Mouse (Mus musculus): ENCODE measurements around the gene Kifc1. TPM values are rescaled to one million over a fixed set of nuclear protein-coding genes. Genes with fewer than 3 reads are reported as not detected.
A peak's percentile ranks its signal among the peaks of the same experiment; 100 is the strongest.
"Not testable (repeated sequence)": the region's sequence is repeated elsewhere in the genome, so short reads cannot be mapped to it uniquely, and the experiment has no call there.

The Kifc1 gene
- polyA plus RNA-seq, 1 experiment from 2014 or later: 5.4 TPM

DNA sequence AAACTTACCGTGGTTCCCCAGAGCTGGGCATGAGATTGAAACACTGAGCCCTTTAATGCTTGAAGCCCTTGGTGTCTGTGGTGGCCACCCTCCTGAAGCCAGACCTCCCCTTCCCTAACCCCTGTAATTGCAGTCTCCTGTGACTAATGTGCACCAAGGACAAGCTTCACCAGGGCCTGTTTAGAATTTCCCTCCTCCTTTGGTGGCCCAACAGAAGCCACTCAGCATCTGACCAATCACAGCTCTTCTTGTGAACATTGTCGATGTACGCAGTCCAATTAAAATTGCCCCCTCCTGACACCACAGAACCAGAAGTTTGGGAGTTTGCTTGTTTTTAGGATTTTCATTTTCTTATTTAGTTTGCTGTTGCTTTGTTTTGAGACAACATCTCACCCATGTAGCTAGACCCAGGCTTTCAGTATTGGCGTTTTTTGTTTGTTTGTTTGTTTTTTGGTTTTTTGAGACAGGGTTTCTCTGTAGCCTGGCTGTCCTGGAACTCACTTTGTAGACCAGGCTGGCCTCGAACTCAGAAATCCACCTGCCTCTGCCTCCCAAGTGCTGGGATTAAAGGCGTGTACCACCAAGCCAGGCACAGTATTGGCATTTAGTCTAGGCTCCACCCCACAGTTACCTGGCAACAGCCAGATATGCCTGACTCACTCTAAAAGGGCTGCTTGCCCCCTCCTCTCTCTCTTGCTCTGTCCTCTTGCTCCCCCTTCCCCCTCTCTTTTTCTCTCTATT, 13.6 kb upstream of the Kifc1 start:
- not testable (repeated sequence) for H3K4me1 ChIP-seq (ENCODE audit: control insufficient read depth in 2 of 2, insufficient read depth in 2 of 2, low read length in 2 of 2); H3K4me2 ChIP-seq (ENCODE audit: low read length); H3K4me3 ChIP-seq (ENCODE audit: control insufficient read depth in 1 of 2, insufficient read depth in 1 of 2, low read depth in 1 of 2, low read length in 2 of 2); ATAC-seq (ENCODE audit: insufficient number of reproducible peaks, insufficient read depth, low FRiP score, low read depth); H3K36me3 ChIP-seq (ENCODE audit: control insufficient read depth, insufficient read depth, low read length); H3K27me3 ChIP-seq (ENCODE audit: control insufficient read depth, insufficient read depth, low read length); H3K27ac ChIP-seq (replicated peaks in 1 of 2; ENCODE audit: control insufficient read depth in 1 of 2, insufficient read depth in 1 of 2, low read depth in 2 of 2, low read length in 2 of 2); H3K9me3 ChIP-seq (ENCODE audit: control insufficient read depth, low read length); H3K9ac ChIP-seq (ENCODE audit: low read length)
- 72% methylated on average over 6 of the region's 6 CpGs for WGBS

DNA sequence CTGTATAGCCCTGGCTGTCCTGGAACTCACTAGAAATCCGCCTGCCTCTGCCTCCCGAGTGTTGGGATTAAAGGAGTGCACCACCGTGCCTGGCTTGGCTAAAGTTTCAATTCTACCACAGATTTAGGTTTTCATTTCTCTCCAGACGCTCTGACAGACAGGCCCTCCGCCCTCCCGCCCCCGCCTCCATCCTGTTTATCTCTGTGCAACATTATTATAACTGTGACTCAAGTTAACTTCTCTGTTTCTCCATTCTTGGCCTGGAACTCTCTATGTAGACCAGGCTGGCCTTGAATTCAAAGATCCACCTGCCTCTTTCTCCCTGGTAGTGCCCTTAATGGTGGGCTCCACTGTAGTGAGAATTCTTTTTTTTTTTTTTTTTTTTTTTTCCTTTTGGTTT, 12.0 kb upstream of the Kifc1 start:
- Histone ChIP-seq H3K4me1 (ENCODE audit: control insufficient read depth in 2 of 2, insufficient read depth in 2 of 2, low read length in 2 of 2) (no peaks in the 10 kb centered on the region; a peak in 1 of 4 replicates), H3K27ac (replicated peaks in 1 of 2; ENCODE audit: control insufficient read depth in 1 of 2, insufficient read depth in 1 of 2, low read depth in 2 of 2, low read length in 2 of 2) (no peak overlapping the region), H3K9me3 (ENCODE audit: control insufficient read depth, low read length) (no peaks in the 10 kb centered on the region), H3K27me3 (ENCODE audit: control insufficient read depth, insufficient read depth, low read length) (no peaks in the 10 kb centered on the region), H3K4me3 (ENCODE audit: control insufficient read depth in 1 of 2, insufficient read depth in 1 of 2, low read depth in 1 of 2, low read length in 2 of 2) (no peak overlapping the region), H3K4me2 (ENCODE audit: low read length) (no peak overlapping the region), H3K9ac (ENCODE audit: low read length) (no peak overlapping the region), H3K36me3 (ENCODE audit: control insufficient read depth, insufficient read depth, low read length) (no peaks in the 10 kb centered on the region)
- ATAC-seq (ENCODE audit: insufficient number of reproducible peaks, insufficient read depth, low FRiP score, low read depth): no peak
- 83% methylated on average over 7 of the region's 7 CpGs for WGBS

DNA sequence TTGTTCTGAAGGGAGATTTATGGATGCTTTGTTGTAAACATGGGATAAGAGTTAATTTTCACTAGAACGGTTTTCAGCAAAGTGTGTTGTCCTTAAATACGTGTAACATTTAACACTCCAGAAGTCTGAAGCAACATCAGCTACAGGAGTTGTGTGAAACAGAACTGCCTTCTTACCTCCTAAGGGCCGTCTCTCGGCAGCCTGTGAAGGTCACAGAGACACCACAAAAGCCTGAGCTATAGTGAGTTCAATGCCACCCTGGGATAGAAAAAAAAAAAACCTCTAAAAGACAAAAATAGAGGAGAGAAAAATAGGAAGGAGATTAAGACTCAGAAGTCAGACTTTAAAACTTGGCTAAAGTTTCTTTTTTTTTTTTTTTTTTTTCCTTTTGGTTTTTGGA, 11.6 kb upstream of the Kifc1 start:
- no peak for ATAC-seq (ENCODE audit: insufficient number of reproducible peaks, insufficient read depth, low FRiP score, low read depth)
- Histone ChIP-seq H3K4me2 (ENCODE audit: low read length) (no peak overlapping the region), H3K27ac (replicated peaks in 1 of 2; ENCODE audit: control insufficient read depth in 1 of 2, insufficient read depth in 1 of 2, low read depth in 2 of 2, low read length in 2 of 2) (peak overlapping the region in 1 of 2 experiments; percentile 50; a peak in 1 of 4 replicates), H3K9ac (ENCODE audit: low read length) (no peak overlapping the region), H3K4me3 (ENCODE audit: control insufficient read depth in 1 of 2, insufficient read depth in 1 of 2, low read depth in 1 of 2, low read length in 2 of 2) (no peak overlapping the region), H3K36me3 (ENCODE audit: control insufficient read depth, insufficient read depth, low read length) (no peaks in the 10 kb centered on the region), H3K4me1 (ENCODE audit: control insufficient read depth in 2 of 2, insufficient read depth in 2 of 2, low read length in 2 of 2) (no peaks in the 10 kb centered on the region; a peak in 1 of 4 replicates), H3K27me3 (ENCODE audit: control insufficient read depth, insufficient read depth, low read length) (no peaks in the 10 kb centered on the region), H3K9me3 (ENCODE audit: control insufficient read depth, low read length) (no peaks in the 10 kb centered on the region)
- 41% methylated on average over 4 of the region's 4 CpGs for WGBS

DNA sequence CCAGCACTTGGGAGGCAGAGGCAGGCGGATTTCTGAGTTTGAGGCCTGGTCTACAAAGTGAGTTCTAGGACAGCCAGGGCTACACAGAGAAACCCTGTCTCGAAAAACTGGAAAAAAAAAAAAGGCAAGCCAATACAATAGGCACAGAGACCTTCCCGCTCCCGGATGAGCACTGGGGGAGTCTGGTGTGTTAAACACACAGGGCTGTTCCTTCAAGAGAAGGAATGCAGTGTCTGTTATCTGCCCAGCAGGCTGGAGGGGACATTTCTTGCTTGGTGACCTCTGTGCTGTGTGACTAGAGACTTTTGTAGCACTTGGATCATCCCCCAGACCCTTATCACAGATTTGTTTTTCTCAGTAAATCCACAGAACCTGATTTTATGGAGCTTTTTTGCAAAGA, 11.2 kb upstream of the Kifc1 start:
- Histone ChIP-seq H3K9me3 (ENCODE audit: control insufficient read depth, low read length) (no peaks in the 10 kb centered on the region), H3K27me3 (ENCODE audit: control insufficient read depth, insufficient read depth, low read length) (no peaks in the 10 kb centered on the region), H3K27ac (replicated peaks in 1 of 2; ENCODE audit: control insufficient read depth in 1 of 2, insufficient read depth in 1 of 2, low read depth in 2 of 2, low read length in 2 of 2) (peak overlapping the region in 1 of 2 experiments; percentile 50; a peak in 1 of 4 replicates), H3K36me3 (ENCODE audit: control insufficient read depth, insufficient read depth, low read length) (no peaks in the 10 kb centered on the region), H3K4me1 (ENCODE audit: control insufficient read depth in 2 of 2, insufficient read depth in 2 of 2, low read length in 2 of 2) (no peaks in the 10 kb centered on the region; a peak in 1 of 4 replicates), H3K4me3 (ENCODE audit: control insufficient read depth in 1 of 2, insufficient read depth in 1 of 2, low read depth in 1 of 2, low read length in 2 of 2) (no peak overlapping the region), H3K4me2 (ENCODE audit: low read length) (no peak overlapping the region), H3K9ac (ENCODE audit: low read length) (no peak overlapping the region)
- WGBS: 42% methylated on average over 4 of the region's 4 CpGs
- peak; percentile 63; the same call in 1 of the 2 replicates for ATAC-seq (ENCODE audit: insufficient number of reproducible peaks, insufficient read depth, low FRiP score, low read depth)

DNA sequence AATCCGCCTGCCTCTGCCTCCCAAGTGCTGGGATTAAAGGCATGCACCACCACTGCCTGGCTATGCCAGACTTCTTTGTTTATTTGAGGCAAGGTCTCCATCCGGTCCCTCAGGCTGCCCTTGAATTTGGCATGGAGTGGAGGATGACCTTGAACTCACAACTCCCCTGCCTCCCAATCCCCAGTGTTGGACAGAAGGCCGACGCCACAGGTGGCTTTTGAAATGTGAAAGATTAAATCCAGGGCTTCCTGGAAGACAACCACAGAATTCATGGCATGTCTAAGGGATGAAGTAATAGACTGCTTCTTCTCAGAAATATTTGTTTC, 10.5 kb upstream of the Kifc1 start:
- no peak overlapping the region for H3K4me2 ChIP-seq (ENCODE audit: low read length)
- no peak overlapping the region for H3K4me3 ChIP-seq (ENCODE audit: control insufficient read depth in 1 of 2, insufficient read depth in 1 of 2, low read depth in 1 of 2, low read length in 2 of 2)
- no peaks in the 10 kb centered on the region; a peak in 1 of 4 replicates for H3K4me1 ChIP-seq (ENCODE audit: control insufficient read depth in 2 of 2, insufficient read depth in 2 of 2, low read length in 2 of 2)
- no peaks in the 10 kb centered on the region for H3K36me3 ChIP-seq (ENCODE audit: control insufficient read depth, insufficient read depth, low read length)
- 70% methylated on average over 4 of the region's 4 CpGs for WGBS
- H3K27ac ChIP-seq (replicated peaks in 1 of 2; ENCODE audit: control insufficient read depth in 1 of 2, insufficient read depth in 1 of 2, low read depth in 2 of 2, low read length in 2 of 2): no peak overlapping the region
- no peak overlapping the region for H3K9ac ChIP-seq (ENCODE audit: low read length)
- ATAC-seq (ENCODE audit: insufficient number of reproducible peaks, insufficient read depth, low FRiP score, low read depth): no peak
- H3K9me3 ChIP-seq (ENCODE audit: control insufficient read depth, low read length): no peaks in the 10 kb centered on the region
- H3K27me3 ChIP-seq (ENCODE audit: control insufficient read depth, insufficient read depth, low read length): no peaks in the 10 kb centered on the region

DNA sequence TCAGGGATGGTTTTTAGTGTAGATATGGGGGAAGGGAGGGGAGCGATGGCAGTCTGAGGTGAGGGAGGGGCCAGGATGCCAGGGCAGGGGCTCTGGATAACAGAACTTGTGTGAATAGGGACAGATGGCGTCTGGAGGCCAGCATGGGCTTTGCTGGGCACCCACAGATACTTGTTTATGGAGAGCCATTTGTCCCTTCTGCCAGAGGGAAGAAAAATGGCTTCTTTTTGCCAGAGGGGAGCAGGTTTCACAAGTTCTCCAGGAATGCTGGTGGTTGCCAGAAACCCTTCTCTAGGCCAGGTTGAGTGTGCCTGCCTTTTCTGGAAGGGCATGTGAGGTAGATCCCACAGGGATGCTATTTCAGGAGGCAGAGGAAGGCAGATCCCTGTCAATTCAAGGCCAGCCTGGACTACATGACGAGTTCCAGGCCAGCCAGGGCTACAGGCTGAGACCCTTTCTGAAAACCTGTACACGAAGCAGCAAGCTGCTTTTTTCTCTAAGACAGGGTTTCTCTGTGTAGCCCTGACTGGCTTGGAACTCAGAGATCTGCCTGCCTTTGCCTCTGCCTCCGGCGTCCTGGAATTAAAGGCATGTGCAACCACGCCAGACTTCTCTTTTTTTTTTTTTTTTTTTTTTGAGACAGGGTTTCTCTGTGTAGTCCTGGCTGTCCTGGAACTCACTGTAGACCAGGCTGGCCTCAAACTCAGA, 10.0 kb upstream of the Kifc1 start:
- no peak overlapping the region for H3K9ac ChIP-seq (ENCODE audit: low read length)

DNA sequence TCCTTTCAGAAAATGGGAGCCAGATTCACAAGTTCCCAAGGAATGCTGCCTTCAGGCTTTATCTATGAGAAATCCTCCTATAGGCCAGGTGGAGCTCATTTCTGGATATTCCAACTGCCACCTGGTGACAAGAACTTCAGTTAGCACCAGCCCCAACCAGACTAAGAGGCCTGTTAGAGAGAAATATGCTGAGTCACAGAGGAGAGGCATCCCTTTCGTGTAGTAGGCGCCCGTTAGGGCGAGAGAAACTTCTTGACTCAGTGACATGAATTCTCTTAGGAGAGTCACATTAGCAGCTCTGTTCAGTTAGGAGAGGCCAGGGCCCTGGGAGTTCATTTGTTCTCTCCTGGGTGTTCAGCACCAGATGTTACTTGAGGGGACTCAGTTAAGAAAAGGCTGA, 9.2 kb upstream of the Kifc1 start:
- no peaks in the 10 kb centered on the region for H3K36me3 ChIP-seq (ENCODE audit: control insufficient read depth, insufficient read depth, low read length)
- no peak overlapping the region for H3K4me3 ChIP-seq (ENCODE audit: control insufficient read depth in 1 of 2, insufficient read depth in 1 of 2, low read depth in 1 of 2, low read length in 2 of 2)
- 65% methylated on average over 4 of the region's 4 CpGs for WGBS
- H3K4me2 ChIP-seq (ENCODE audit: low read length): no peak overlapping the region
- no peaks in the 10 kb centered on the region for H3K27me3 ChIP-seq (ENCODE audit: control insufficient read depth, insufficient read depth, low read length)
- H3K9ac ChIP-seq (ENCODE audit: low read length): no peak overlapping the region
- ATAC-seq (ENCODE audit: insufficient number of reproducible peaks, insufficient read depth, low FRiP score, low read depth): no peak
- H3K27ac ChIP-seq (replicated peaks in 1 of 2; ENCODE audit: control insufficient read depth in 1 of 2, insufficient read depth in 1 of 2, low read depth in 2 of 2, low read length in 2 of 2): no peak overlapping the region
- no peaks in the 10 kb centered on the region; a peak in 1 of 4 replicates for H3K4me1 ChIP-seq (ENCODE audit: control insufficient read depth in 2 of 2, insufficient read depth in 2 of 2, low read length in 2 of 2)
- no peaks in the 10 kb centered on the region for H3K9me3 ChIP-seq (ENCODE audit: control insufficient read depth, low read length)

More for the DNA sequence above, 10.0 kb upstream of the Kifc1 start:
- H3K36me3 ChIP-seq (ENCODE audit: control insufficient read depth, insufficient read depth, low read length): no peaks in the 10 kb centered on the region
- no peak overlapping the region for H3K4me2 ChIP-seq (ENCODE audit: low read length)
- no peak overlapping the region for H3K4me3 ChIP-seq (ENCODE audit: control insufficient read depth in 1 of 2, insufficient read depth in 1 of 2, low read depth in 1 of 2, low read length in 2 of 2)
- no peaks in the 10 kb centered on the region; a peak in 1 of 4 replicates for H3K4me1 ChIP-seq (ENCODE audit: control insufficient read depth in 2 of 2, insufficient read depth in 2 of 2, low read length in 2 of 2)
- no peaks in the 10 kb centered on the region for H3K27me3 ChIP-seq (ENCODE audit: control insufficient read depth, insufficient read depth, low read length)
- ATAC-seq (ENCODE audit: insufficient number of reproducible peaks, insufficient read depth, low FRiP score, low read depth): no peak
- H3K27ac ChIP-seq (replicated peaks in 1 of 2; ENCODE audit: control insufficient read depth in 1 of 2, insufficient read depth in 1 of 2, low read depth in 2 of 2, low read length in 2 of 2): no peak overlapping the region
- H3K9me3 ChIP-seq (ENCODE audit: control insufficient read depth, low read length): no peaks in the 10 kb centered on the region
- WGBS: 44% methylated on average over 7 of the region's 7 CpGs

Data from heart, embryonic 14.5 days (tissue).